Comparison of ENCODE assay signal across 8 mouse cellular contexts in the genomic region with DNA sequence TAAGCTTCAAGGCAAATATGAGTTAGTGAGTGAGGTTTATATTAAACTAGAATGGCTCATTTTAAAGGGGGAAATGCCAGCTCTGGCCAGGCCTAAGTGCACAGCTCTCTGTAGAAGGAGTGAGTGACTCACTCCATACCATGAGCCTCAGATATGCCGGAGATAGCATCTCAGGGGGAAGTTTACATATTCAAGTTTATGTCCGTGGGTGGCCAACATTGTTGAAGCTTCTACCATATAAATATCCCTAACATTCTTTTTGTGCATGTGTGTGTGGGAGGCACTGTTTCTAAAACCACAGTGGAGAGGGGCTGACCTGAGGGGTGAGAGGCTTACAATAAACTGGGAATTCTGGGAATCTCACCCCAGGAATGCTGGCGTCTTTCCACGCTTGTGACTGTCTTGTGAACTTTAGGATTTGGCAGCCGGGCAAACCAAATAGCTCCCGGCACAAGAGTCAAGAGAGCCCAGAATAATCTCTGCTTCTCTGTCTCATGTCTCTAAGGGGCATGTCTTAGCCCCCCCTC. TPM values are rescaled to one million over a fixed set of nuclear protein-coding genes. Genes with fewer than 3 reads are reported as not detected.
A peak's percentile ranks its signal among the peaks of the same experiment; 100 is the strongest.
DNase-seq lines count a peak whose midpoint lies in the region; ATAC-seq and TF ChIP-seq lines count a peak whose summit lies in the region.

No protein-coding gene starts in this region.

- no peak overlapping the region for H3K9ac ChIP-seq in embryonic facial prominence, embryonic 13.5 days
- H3K9ac ChIP-seq in lung, postnatal 0 days (replicated peaks; ENCODE audit: low read depth), result no peak overlapping the region

- WGBS in embryonic facial prominence, embryonic 13.5 days, result 31% methylated on average over 6 of the region's 6 CpGs
- 5% methylated on average over 6 of the region's 6 CpGs for WGBS in lung, postnatal 0 days

- no peak overlapping the region for H3K4me3 ChIP-seq in embryonic facial prominence, embryonic 13.5 days
- no peak overlapping the region for H3K4me3 ChIP-seq in lung, postnatal 0 days (ENCODE audit: low read depth, low read length)

- TF ChIP-seq CTCF in lung, postnatal 0 days (IDR thresholded peaks at IDR 0.05), result no peak

- no peaks in the 10 kb centered on the region for H3K27me3 ChIP-seq in embryonic facial prominence, embryonic 13.5 days
- H3K27me3 ChIP-seq in lung, postnatal 0 days (replicated peaks; ENCODE audit: insufficient read depth, low read length), result no peaks in the 10 kb centered on the region

- no peaks in the 10 kb centered on the region for H3K9me3 ChIP-seq in embryonic facial prominence, embryonic 13.5 days
- H3K9me3 ChIP-seq in lung, postnatal 0 days (ENCODE audit: low read length), result no peaks in the 10 kb centered on the region

- peak; percentile 26 to 38 for DNase-seq in heart, adult 18-20 months
- DNase-seq in heart, adult 11 months, result no peak
- peak; percentile 63 to 65 for DNase-seq in kidney, adult 8-10 months
- peak; percentile 84 for DNase-seq in lung, postnatal 0 days (ENCODE audit: low spot score)
- DNase-seq in layer of hippocampus, postnatal 14 days (ENCODE audit: low spot score in 2 of 2), result no peak
- DNase-seq in gastrocnemius, adult 18-20 months (ENCODE audit: low spot score), result no peak
- no peak for DNase-seq in T-cell, adult 2 months (ENCODE audit: low spot score)

- peak; percentile 63 for TF ChIP-seq EP300 in lung, postnatal 0 days (IDR thresholded peaks at IDR 0.05)

- H3K36me3 ChIP-seq in embryonic facial prominence, embryonic 13.5 days, result no peaks in the 10 kb centered on the region
- no peaks in the 10 kb centered on the region for H3K36me3 ChIP-seq in lung, postnatal 0 days (ENCODE audit: insufficient read depth, low read length)

- 0 out of 2 replicates have a peak overlapping the region, but pooled peaks have one; percentile 11 for H3K4me2 ChIP-seq in embryonic facial prominence, embryonic 13.5 days
- H3K4me2 ChIP-seq in lung, postnatal 0 days (replicated peaks; ENCODE audit: low read depth, low read length), result no peak overlapping the region

- peak overlapping the region; percentile 93 for H3K27ac ChIP-seq in embryonic facial prominence, embryonic 13.5 days
- H3K27ac ChIP-seq in lung, postnatal 0 days (ENCODE audit: low read length), result peak overlapping the region; percentile 85

- H3K4me1 ChIP-seq in embryonic facial prominence, embryonic 13.5 days, result peaks cover 44% of the 10 kb centered on the region
- peaks cover 25% of the 10 kb centered on the region for H3K4me1 ChIP-seq in lung, postnatal 0 days (ENCODE audit: insufficient read depth, low read depth, low read length)

- peak; percentile 59; the same call in 1 of the 2 replicates for ATAC-seq in embryonic facial prominence, embryonic 13.5 days (ENCODE audit: insufficient number of reproducible peaks, insufficient read depth, low FRiP score, low TSS enrichment, low read depth)
- ATAC-seq in lung, postnatal 0 days, result peak; percentile 73

RNA-seq across cellular contexts. Expression of a gene that starts 13.7 kb away (rescaled TPM):
- total RNA-seq in heart, adult 18-20 months (2021), result 10 to 100 TPM; 23.2 to 24.4 TPM
- 9.1 and 9.3 TPM in 2 replicates for polyA plus RNA-seq in embryonic facial prominence, embryonic 13.5 days (2015; fragmentation: Nextera tagmentation; extraction: Ambion mirVana)
- polyA plus RNA-seq in lung, postnatal 0 days (2015; fragmentation: Nextera tagmentation; extraction: Ambion mirVana), result 13.8 and 15.4 TPM in 2 replicates
- total RNA-seq in layer of hippocampus, postnatal 14 days (2021), result 10 to 100 TPM; 15.2 to 18.0 TPM
- total RNA-seq in gastrocnemius, adult 18-20 months (2021), result 10 to 100 TPM; 22.5 to 22.6 TPM

RNA-seq across cellular contexts. Expression of a gene that starts 43.1 kb away (rescaled TPM):
- 100 to 1,000 TPM; 151 to 172 TPM for total RNA-seq in heart, adult 18-20 months (2021)
- polyA plus RNA-seq in embryonic facial prominence, embryonic 13.5 days (2015; fragmentation: Nextera tagmentation; extraction: Ambion mirVana), result 725 and 760 TPM in 2 replicates
- polyA plus RNA-seq in lung, postnatal 0 days (2015; fragmentation: Nextera tagmentation; extraction: Ambion mirVana), result 572 and 579 TPM in 2 replicates
- 10 to 100 TPM; 49.5 to 53.1 TPM for total RNA-seq in layer of hippocampus, postnatal 14 days (2021)
- 100 to 1,000 TPM; 218 to 220 TPM for total RNA-seq in gastrocnemius, adult 18-20 months (2021)

Comparison
In these comparisons a context has a peak if more than half of its experiments do, and no peak if none do; other contexts are left out.
1. DNase-seq: peak in heart, adult 18-20 months (2 of 2), kidney, adult 8-10 months (2 of 2) and lung, postnatal 0 days (single experiment); none in heart, adult 11 months (single experiment), layer of hippocampus, postnatal 14 days (0 of 2), gastrocnemius, adult 18-20 months (single experiment) and T-cell, adult 2 months (single experiment).